Mouse (Mus musculus) kidney, embryonic 14.5 days (tissue): ENCODE results near the gene Sdccag8. TPM values are rescaled to one million over a fixed set of nuclear protein-coding genes. Genes with fewer than 3 reads are reported as not detected.

ENCODE experiments used
- ATAC-seq: fragments of 200-750 bp; cut with Nextera tagmentation; 2 replicates; pipeline ENCODE4 v1.8.0; 2017; ENCODE audit warnings: moderate number of reproducible peaks, mild to moderate bottlenecking, moderate TSS enrichment, moderate library complexity; ENCODE audit not compliant: low FRiP score, low TSS enrichment
- H3K27ac ChIP-seq: fragments of 300-500 bp; sonication (generic); 2 replicates; pipeline ENCODE4 v1.5.1; 2014; ENCODE audit warnings: low read depth, mild to moderate bottlenecking, low read length, moderate library complexity, mixed read lengths
- H3K27me3 ChIP-seq: fragments of 300-500 bp; sonication (generic); 2 replicates; pipeline ENCODE4 v1.6.1; 2014; ENCODE audit warnings: mild to moderate bottlenecking, low read length; ENCODE audit not compliant: control insufficient read depth, insufficient read depth
- H3K36me3 ChIP-seq: fragments of 300-500 bp; sonication (generic); 2 replicates; pipeline ENCODE4 v1.6.1; 2014; ENCODE audit warnings: low read length, mixed read lengths; ENCODE audit not compliant: control insufficient read depth, insufficient read depth
- H3K4me1 ChIP-seq: fragments of 300-500 bp; sonication (generic); 2 replicates; pipeline ENCODE4 v1.6.1; 2014; ENCODE audit warnings: low read length, mixed read lengths; ENCODE audit not compliant: control insufficient read depth, insufficient read depth
- H3K4me2 ChIP-seq: fragments of 300-500 bp; sonication (generic); replicated peaks from 2 replicates; pipeline ENCODE4 v1.6.1; 2014; ENCODE audit warnings: low read depth, mild to moderate bottlenecking, low read length
- H3K4me3 ChIP-seq: fragments of 300-500 bp; sonication (generic); 2 replicates; pipeline ENCODE4 v1.5.1; 2014; ENCODE audit warnings: mild to moderate bottlenecking, low read length
- H3K9ac ChIP-seq: fragments of 300-500 bp; sonication (generic); 2 replicates; pipeline ENCODE4 v1.6.1; 2014; ENCODE audit warnings: low read depth, mild to moderate bottlenecking, low read length, moderate library complexity
- H3K9me3 ChIP-seq: fragments of 300-500 bp; sonication (generic); 2 replicates; pipeline ENCODE4 v1.6.1; 2016; ENCODE audit warnings: low read length; ENCODE audit not compliant: control insufficient read depth
- WGBS: fragments of 180-500 bp; shearing (Covaris S2); extraction: QIAGEN DNeasy Blood & Tissue Kit; methylation state at CpG from one replicate; pipeline ENCODE4 v1.1.7; 2014; 5-methylcytosine and 5-hydroxymethylcytosine counted together
- polyA plus RNA-seq: library from polyadenylated mRNA; unstranded; fragments of >200 nt; fragmentation: Nextera tagmentation; extraction: Ambion mirVana; gene quantifications from 2 replicates; pipeline ENCODE4 v1.2.1, GENCODE M21; 2014

The Sdccag8 gene
- polyA plus RNA-seq, 1 experiment from 2014 or later, result 17.0 TPM

GRCm38 (mm10) chr1:177035460-177035859, 221.0 kb downstream of the Sdccag8 start:
- H3K4me3 ChIP-seq, result no peak overlapping the region
- no peaks in the 10 kb centered on the region for H3K36me3 ChIP-seq
- no peaks in the 10 kb centered on the region for H3K4me1 ChIP-seq
- H3K27ac ChIP-seq, result no peak overlapping the region
- no peak for ATAC-seq
- H3K9ac ChIP-seq, result no peak overlapping the region
- H3K4me2 ChIP-seq, result no peak overlapping the region
- no peaks in the 10 kb centered on the region for H3K9me3 ChIP-seq
- 86% methylated on average over 2 of the region's 2 CpGs for WGBS
- H3K27me3 ChIP-seq, result no peaks in the 10 kb centered on the region

GRCm38 (mm10) chr1:177038383-177038782, 223.9 kb downstream of the Sdccag8 start:
- H3K4me2 ChIP-seq, result no peak overlapping the region
- H3K4me1 ChIP-seq, result no peaks in the 10 kb centered on the region
- no peaks in the 10 kb centered on the region for H3K36me3 ChIP-seq
- no peak for ATAC-seq
- no peaks in the 10 kb centered on the region for H3K9me3 ChIP-seq
- no peak overlapping the region for H3K27ac ChIP-seq
- WGBS, result 60% methylated on average over 2 of the region's 2 CpGs
- no peak overlapping the region for H3K4me3 ChIP-seq
- H3K9ac ChIP-seq, result no peak overlapping the region
- no peaks in the 10 kb centered on the region for H3K27me3 ChIP-seq

GRCm38 (mm10) chr1:177039093-177039674, 224.7 kb downstream of the Sdccag8 start:
- Histone ChIP-seq H3K9ac (no peak overlapping the region), H3K4me3 (no peak overlapping the region), H3K36me3 (no peaks in the 10 kb centered on the region), H3K27me3 (no peaks in the 10 kb centered on the region), H3K27ac (no peak overlapping the region), H3K4me2 (no peak overlapping the region), H3K4me1 (no peaks in the 10 kb centered on the region), H3K9me3 (no peaks in the 10 kb centered on the region)
- no peak for ATAC-seq
- 81% methylated on average over 6 of the region's 6 CpGs for WGBS

GRCm38 (mm10) chr1:177040058-177040457, 225.6 kb downstream of the Sdccag8 start:
- WGBS, result 64% methylated on average over 4 of the region's 4 CpGs
- ATAC-seq, result no peak

GRCm38 (mm10) chr1:177045885-177046284, 231.4 kb downstream of the Sdccag8 start:
- H3K27ac ChIP-seq, result no peak overlapping the region
- no peaks in the 10 kb centered on the region for H3K9me3 ChIP-seq
- no peak for ATAC-seq
- H3K4me3 ChIP-seq, result no peak overlapping the region
- no peak overlapping the region for H3K9ac ChIP-seq
- H3K36me3 ChIP-seq, result no peaks in the 10 kb centered on the region
- no peaks in the 10 kb centered on the region for H3K4me1 ChIP-seq
- no peaks in the 10 kb centered on the region for H3K27me3 ChIP-seq
- H3K4me2 ChIP-seq, result no peak overlapping the region

More at GRCm38 (mm10) chr1:177040058-177040457, 225.6 kb downstream of the Sdccag8 start:
- Histone ChIP-seq H3K36me3 (no peaks in the 10 kb centered on the region), H3K4me2 (no peak overlapping the region), H3K4me1 (no peaks in the 10 kb centered on the region), H3K9ac (no peak overlapping the region), H3K9me3 (no peaks in the 10 kb centered on the region), H3K27ac (no peak overlapping the region), H3K4me3 (no peak overlapping the region), H3K27me3 (no peaks in the 10 kb centered on the region)

GRCm38 (mm10) chr1:177046963-177047362, 232.5 kb downstream of the Sdccag8 start:
- no peaks in the 10 kb centered on the region for H3K36me3 ChIP-seq
- no peaks in the 10 kb centered on the region for H3K9me3 ChIP-seq
- no peak overlapping the region for H3K27ac ChIP-seq
- no peaks in the 10 kb centered on the region for H3K4me1 ChIP-seq
- no peak overlapping the region for H3K4me2 ChIP-seq
- H3K4me3 ChIP-seq, result no peak overlapping the region
- WGBS, result 81% methylated on average over 2 of the region's 2 CpGs
- H3K9ac ChIP-seq, result no peak overlapping the region
- ATAC-seq, result no peak
- no peaks in the 10 kb centered on the region for H3K27me3 ChIP-seq

- Histone ChIP-seq H3K9ac (no peak overlapping the region), H3K9me3 (no peaks in the 10 kb centered on the region), H3K36me3 (no peaks in the 10 kb centered on the region), H3K4me2 (no peak overlapping the region), H3K27ac (no peak overlapping the region), H3K27me3 (no peaks in the 10 kb centered on the region), H3K4me1 (no peaks in the 10 kb centered on the region), H3K4me3 (no peak overlapping the region)
- WGBS, result 97% methylated on average over 2 of the region's 2 CpGs
- no peak for ATAC-seq
Observed at GRCm38 (mm10) chr1:177048773-177049172, 234.3 kb downstream of the Sdccag8 start.

GRCm38 (mm10) chr1:177051366-177051963, 237.0 kb downstream of the Sdccag8 start:
- 86% methylated on average over 11 of the region's 11 CpGs for WGBS
- ATAC-seq, result no peak
- Histone ChIP-seq H3K9ac (no peak overlapping the region), H3K4me1 (no peaks in the 10 kb centered on the region), H3K4me2 (no peak overlapping the region), H3K36me3 (no peaks in the 10 kb centered on the region), H3K27me3 (no peaks in the 10 kb centered on the region), H3K4me3 (no peak overlapping the region), H3K27ac (no peak overlapping the region), H3K9me3 (no peaks in the 10 kb centered on the region)

- 76% methylated on average over 2 of the region's 2 CpGs for WGBS
- Histone ChIP-seq H3K4me1 (no peaks in the 10 kb centered on the region), H3K36me3 (no peaks in the 10 kb centered on the region), H3K4me2 (no peak overlapping the region), H3K27ac (no peak overlapping the region), H3K9ac (no peak overlapping the region), H3K4me3 (no peak overlapping the region), H3K9me3 (no peaks in the 10 kb centered on the region), H3K27me3 (no peaks in the 10 kb centered on the region)
- no peak for ATAC-seq
Observed at GRCm38 (mm10) chr1:177054891-177055290, 240.4 kb downstream of the Sdccag8 start.
